Comparison of ENCODE assay signal across 13 mouse cellular contexts in the genomic region with DNA sequence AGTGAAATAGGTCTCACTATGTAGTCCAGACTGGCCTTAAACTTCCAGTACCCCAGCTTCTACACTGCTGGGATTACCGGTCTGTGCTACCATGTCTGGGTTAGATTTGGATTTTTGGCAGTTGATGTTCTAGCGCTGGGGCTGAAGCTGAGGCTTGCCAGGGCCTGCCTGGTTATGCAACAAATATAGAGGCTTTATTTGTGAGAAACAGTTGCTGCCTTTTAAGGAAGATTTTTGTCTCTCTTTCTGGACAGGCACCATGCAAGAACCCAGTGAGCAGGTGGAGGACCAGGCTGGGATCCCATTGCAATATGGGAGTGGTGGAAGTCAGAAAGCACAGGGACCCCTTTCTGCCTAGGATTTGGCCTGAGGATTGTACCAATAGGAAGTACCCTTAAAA. TPM values are rescaled to one million over a fixed set of nuclear protein-coding genes. Genes with fewer than 3 reads are reported as not detected.
"Had no signal": no experiment of that assay in that cellular context is flagged by ENCODE, and none has a peak within 500 bp of the region (broad histone marks: within the 10 kb centered on the region; RNA-seq: fewer than 3 reads in every experiment).

No protein-coding gene starts in this region.

- DNase-seq: liver, postnatal 0 days; lung, adult 2 months; lung, postnatal 14 days; lung, postnatal 36 days; right cerebral cortex, postnatal 14 days; spleen, adult 18-20 months; thymus, adult 18-20 months; thymus, postnatal 14 days; thymus, postnatal 36 days had no signal

RNA-seq across cellular contexts. Expression of a gene that starts 20.0 kb away (rescaled TPM):
- total RNA-seq: megakaryocyte progenitor cell, adult 5-6 weeks; monocyte, adult 5-6 weeks; neutrophil, adult 5-6 weeks had no signal

RNA-seq across cellular contexts. Expression of a gene that starts 38.2 kb away (rescaled TPM):
- total RNA-seq: megakaryocyte progenitor cell, adult 5-6 weeks; midbrain, postnatal 0 days had no signal
